Mouse (Mus musculus) 416B (cell line): ENCODE data around the gene Gpc6.

Source experiments
- DNase-seq: peaks from one replicate; pipeline ENCODE4 v3.0.0; 2011; ENCODE audit warnings: low read depth

The Gpc6 gene

DNA sequence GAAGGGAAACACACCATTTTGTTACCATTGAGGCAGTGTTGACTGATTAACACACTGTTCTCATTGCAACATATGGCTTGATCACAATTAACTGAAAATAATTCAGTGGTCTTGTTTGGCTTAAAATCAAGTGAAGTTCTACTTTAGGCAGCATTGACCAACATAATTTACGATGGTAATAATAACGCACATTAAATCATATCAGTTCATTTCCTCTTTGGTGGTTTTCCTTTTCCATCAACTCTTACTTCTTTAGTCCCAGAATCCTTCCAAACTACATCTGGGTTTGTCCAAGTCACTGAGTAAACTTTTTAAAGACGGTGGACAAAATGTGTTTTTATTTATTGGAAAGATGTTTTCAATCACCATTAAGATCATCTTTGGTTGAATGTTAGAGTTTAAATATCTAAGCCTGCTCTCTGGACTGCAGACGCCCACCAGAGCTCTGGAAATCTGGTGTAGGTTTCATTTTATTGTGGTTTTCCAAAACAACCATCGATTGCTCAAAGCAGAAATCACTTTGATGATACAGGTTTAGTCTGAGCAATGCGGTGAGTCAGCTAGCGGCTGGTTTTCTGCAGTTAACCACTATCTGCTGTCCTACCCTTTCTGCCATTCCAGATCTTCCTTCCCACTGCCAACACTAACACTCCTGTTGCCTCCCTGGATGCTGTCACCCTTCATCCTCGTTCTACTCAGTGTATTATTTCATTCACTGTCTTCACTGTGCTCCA, 314.7 kb downstream of the Gpc6 start:
- no peak for DNase-seq

DNA sequence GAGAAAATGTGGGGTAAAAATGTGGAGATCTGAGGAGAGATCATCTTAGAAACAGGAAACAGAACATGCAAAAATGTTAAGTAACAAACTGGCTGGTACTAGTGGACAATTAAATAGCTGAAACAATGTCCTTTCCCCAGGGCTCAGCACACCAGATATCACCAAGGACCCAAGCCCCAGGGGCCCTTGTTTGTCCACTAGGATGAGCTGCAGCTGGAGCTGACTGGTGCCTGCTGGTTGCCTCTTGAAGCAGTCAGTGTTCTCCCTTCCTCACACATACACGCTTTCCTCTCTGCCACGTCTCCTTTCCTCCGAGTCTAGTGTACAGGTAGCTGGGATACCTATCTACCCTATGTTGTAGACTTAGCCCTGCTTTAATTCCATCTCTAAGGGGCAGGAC, 320.5 kb downstream of the Gpc6 start:
- DNase-seq: no peak

DNA sequence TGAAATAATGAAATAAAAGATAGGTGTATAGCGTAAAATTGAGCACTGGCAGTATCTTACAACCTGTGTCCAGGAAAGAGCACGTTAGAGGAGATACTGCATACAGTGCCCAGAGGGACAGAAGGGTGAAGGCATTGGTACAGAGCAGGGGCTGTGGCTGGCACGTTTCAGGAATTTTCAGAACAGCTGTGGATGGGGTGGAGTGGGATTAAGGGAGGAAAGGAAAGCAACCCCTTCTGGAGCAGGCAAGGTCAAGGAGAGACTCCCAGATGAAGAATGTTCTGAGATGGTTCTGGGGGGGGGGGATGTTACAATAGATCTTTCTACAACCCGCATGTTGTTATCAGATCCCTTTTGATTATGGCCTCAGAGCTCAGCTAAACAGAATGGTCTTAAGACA, 331.1 kb downstream of the Gpc6 start:
- DNase-seq: no peak

DNA sequence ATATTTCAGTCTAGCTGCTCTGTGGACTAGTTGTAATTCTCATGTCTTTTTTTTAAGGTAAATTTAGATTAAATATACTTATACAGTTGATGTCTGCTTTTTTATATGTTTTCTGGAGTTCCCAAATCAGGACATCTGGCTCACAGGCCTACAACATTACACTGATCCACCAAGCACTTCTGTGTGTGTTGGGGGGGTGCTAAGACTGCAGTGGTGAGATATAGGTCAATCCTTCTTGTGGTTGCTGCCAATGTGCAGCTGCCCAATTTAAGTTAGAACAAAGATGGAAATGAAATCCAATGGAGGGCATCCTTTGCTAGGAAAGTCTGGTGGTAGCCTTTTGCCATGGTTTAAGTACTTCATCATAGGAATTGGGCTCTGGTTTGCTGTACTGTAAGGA, 340.5 kb downstream of the Gpc6 start:
- DNase-seq: no peak

DNA sequence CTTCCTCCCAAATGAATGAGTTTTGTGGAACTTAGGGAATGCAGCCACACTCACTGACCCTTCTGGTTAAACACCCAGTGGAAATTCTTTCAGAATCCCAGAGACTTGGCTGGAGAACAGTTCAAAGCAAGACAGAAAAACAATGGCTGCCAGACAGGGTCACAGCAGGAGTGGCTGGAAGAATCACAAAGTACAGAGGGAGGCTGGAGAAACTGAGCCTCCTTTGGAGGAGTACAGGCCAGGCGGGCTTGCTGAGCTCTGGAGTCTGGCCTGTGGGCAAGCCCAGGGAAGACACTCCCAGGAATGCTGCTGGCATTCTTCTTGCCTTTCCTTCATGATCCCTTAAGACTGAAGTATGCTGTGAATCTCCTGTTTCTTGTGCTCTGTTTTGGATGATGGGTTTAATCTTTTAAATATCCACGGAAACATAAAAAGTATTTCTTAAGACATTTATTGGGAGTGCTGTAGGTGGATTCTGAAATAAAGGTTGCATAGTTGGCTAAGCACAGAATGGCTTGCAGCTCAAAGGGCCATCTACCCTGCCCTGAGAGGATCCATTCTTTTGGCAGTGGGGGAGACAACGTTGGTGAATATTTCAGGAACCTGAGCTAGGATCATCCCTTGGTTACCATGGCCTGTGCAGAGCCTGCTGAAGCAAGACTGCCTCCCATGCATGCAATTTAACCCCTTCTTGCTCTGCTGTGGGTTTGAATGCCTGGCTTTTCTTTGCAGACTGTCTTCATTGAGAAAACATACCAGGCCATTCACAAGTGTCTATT, 342.9 kb downstream of the Gpc6 start:
- DNase-seq: no peak

DNA sequence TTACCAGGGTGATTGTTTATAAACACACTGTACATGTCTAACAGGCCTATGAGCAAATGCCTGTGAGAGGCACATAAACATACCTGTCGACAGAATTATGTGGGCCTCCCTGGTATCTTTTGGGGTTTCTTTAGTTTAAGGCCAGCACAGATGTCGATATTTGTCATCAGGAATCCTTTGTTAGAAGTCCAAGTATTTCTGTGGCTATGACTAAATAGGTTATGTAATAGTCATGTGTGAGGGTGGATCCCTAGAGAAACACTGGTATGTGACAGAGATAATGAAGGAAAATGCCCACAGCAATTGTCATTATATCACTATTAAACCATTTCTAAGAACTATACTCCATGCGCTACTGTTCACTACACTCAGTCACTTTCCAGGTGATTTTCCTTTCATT, 358.5 kb downstream of the Gpc6 start:
- DNase-seq: no peak

DNA sequence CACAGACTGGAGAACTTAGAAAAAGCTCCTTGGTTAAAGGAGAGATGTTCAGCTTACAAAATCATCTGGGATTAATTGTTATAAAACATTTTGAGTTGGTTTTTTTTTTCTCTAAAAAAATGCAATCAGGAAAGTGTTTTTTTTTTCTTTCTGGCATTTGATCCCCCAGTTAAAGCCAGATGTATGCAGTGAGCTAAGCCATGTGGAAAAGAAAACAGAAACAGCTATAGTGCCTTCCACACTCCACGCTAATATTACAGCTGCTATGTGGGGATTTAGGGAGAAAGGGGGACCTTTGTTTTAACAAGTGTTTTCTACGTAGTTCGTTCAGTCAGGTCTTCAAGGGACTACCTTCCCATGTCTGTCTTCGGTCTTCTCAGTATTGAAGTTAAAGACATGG, 368.6 kb downstream of the Gpc6 start:
- DNase-seq: no peak

DNA sequence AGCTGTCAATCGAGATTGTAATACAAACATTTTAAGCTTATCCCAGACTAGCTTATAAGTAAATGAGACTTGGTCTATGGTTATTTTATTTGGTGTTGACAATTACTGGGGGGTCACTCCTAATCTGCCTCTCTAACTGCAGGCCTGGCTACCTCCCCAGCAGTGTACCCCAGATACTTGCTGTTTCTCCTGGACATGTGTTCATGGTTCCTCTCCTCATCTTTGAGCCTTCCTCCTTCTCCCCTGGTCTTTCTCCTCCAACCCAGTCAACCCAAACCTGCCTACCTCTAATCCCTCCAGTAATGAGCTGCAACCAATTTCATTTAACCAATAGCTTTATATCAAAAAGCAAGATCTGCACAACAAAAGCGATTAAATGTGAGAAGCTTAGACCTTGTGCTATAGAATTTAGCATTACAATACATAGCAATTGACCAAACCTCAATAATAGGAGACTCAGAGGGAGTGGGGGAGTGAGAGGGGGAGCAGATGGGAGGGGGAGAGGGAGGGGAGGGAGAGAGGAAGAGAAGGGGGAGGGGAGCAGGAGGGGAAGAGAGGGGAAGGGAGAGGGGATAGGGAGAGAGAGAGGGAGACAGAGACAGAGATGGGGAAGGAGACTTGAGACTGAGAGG, 371.2 kb downstream of the Gpc6 start:
- no peak for DNase-seq

DNA sequence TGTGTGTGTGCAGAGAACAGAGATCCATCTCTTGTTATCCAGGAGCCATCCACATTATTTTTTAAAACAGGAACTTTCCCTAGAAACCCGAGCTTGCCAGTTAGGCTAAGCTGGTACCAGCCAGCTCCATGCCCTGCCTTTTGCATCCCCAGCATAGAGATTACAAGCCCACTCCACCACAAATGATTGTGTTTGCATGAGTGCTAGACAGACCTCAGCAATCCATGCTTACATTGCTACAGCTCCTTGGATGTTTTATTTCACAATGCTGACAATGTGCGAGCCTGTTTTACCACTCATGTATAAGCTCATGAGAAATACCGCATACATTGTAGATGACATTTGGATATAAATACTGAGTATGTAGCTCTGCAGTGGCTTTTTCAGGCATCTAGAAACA, 375.9 kb downstream of the Gpc6 start:
- DNase-seq: no peak

DNA sequence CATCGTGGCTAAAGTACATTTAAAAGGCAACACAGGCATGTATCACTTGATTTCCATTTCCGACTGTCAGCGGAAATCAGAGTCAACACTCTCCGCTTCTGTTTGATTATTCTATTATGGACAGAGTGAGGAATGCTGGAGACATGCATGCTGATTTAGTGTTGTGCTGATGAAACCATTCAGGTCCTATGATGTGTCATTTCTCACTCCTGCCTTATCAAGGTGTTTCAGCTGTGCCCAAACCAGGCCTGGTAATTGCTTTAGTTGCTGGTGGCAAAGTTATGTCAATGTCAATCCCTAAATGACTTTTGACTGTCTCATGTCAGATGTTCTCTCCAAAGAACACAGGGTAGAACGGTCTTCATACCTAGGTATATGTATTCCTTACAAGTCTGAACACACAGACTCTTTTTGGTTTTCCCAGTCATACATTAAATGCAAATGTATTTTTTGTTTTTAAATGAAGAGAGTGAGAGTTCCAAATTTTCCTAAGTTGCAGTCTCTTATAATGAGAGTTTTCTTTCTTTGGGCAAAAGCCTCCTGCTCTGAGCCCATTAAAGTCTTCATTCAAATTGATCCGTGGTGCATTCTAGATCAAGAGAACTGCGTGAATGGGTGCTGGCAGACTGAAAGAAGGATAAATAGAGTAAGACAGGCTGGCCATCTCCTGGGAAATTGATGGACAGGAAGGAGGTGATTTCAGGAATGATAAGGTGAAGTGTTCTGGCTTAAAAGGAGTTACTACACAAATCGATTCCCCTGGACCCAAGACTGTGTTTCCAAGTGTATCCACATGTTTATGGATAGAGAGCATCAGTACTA, 379.0 kb downstream of the Gpc6 start:
- no peak for DNase-seq

DNA sequence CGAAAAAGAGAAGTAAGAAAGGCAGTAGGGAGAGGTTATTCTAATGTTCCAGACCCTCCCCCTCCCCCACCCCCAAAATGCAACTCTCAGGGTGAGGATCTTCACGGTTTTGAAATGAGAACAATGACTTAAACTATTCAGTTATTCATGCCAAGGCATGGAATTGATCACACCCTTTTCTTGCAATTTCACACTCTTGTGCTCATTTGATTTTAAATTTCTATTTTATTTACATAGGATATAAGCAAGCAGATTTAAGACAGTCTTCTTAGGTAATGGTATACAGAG, 379.6 kb downstream of the Gpc6 start:
- DNase-seq: no peak

DNA sequence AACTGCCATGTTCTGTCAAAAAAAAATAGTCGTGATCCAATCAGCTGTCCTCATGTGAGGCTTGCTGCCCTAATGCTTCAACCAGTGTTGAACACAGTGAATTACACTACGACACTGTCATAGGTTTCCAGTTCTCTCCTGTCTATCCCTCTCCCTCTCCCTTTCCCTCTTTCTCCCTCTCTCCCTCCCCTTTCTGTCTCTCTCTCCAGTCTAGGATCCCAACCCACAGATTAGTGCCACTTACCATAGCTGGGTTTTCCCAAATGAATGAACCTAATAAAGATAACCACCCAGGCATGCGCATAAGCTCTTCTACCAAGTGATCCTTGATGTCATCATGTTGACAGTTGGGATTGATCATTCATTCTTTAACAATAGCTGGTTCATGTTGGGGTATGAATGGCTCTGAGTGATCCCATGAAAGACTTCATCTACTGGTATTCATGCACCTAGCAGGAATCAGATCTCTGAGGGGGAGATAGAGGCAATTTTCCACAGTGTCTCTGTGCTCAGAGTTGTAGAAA, 384.9 kb downstream of the Gpc6 start:
- no peak for DNase-seq

DNA sequence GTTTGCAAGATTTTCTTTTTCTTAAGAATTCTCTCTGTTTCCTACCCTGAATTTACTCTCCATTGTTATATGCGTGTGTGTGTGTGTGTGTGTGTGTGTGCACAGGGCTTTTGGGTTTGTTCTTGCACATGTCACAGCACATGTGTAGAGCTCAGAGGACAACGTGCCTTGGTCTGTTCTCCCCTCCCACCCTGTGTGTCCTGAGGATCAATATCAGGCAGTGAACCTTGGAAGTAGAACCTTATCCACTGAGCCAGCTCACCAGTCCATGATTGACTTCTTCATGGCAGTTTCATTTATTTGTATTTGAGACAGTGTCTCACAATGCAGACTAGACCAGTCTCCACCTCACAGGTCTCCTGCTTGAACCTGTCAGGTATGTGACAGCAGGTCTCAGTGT, 399.1 kb downstream of the Gpc6 start:
- DNase-seq: no peak

DNA sequence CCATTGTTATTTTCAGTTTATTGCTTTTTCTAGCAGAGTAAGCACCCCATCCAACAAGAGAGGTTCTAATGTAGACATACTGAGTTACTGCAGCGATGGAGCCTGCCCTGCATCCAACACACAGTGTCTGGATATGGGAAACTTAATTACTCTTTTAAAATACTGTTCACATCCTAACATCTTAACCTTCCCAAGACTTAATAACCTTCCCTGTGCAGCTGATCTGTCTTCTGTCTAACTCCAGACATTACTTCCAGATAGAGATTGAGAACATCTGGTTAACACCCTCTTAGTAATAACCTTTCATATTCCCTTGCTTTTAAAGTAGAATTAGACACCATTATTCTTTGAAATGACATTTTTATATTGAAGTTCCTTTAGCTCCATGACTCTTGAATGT, 407.1 kb downstream of the Gpc6 start:
- DNase-seq: no peak

DNA sequence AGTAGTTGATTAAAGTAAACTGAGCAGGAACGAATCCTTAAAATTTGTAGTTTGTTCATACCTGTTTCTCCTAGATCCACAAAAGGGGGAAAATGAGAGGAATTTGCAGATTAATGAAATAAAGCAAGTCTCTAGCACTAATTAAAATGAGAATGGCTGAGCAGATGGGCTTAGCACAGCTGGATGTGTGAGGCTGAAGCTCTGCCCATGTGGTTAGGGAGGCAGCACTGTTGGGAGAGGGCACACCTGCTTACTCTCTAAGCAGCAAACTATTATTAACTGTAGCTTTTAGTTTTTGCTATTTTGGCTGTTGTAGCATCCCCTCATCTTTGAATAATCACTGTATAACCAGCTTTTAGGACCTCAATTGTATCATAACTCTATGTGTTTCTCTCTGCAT, 412.2 kb downstream of the Gpc6 start:
- no peak for DNase-seq

DNA sequence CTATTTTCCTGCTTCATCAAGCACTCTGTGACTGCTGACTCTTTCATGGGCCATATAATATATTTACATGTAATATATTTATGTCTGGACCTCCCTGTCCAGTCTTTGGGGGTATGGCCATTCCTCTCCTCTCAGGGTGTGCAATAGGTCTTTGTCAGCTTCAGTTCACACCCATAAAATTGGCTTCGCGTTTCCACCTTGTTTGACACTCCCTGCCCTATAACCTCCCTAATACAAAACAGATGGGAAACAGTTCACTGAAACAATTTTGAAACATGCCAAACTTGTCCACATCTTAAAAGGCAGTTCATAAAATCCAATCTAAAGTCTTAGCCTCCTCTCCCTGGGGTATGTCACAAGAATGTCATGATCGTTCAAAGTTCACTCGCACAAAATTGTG, 415.4 kb downstream of the Gpc6 start:
- DNase-seq: no peak

DNA sequence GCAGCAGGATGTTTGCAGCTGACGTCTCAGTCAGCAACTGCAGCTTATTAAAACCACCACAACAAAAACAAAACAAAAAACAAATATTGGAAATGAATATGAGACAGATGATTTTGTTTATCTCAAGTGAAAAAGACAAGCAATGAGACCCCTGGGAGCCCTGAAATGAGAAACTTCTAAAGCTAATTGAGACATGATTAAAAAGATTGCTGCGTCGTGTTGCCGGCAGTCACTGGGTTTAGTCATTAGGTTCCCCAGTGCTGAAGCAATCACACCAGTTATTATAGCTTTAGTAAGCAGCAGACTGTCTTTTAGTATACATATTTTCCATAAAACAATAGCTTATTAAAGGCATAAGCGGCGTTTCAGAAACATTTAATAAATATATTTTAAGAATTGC, 419.4 kb downstream of the Gpc6 start:
- no peak for DNase-seq

DNA sequence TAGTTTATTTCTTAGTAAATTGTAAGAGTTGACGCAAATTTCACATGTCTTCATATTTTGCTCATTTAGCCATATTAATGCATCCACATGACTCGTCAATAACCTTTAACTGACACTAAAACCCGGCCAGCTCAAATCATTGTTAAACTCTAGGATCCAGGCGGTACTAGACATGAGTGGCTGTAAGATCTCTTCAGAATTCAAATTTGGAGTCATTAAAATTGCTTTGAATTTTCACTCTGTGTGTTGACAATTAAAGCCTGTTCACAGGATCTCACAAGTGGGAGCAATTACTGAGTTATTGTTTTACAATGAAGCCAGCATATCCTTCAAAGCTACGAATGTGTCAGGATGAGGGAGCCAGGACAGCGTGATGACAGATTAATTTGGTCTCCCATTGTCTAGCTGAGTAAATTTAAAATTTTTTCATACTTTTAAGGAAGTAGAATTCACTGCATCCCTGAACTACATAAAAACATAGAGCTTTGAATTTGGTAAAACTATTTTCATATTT, 421.3 kb downstream of the Gpc6 start:
- DNase-seq: no peak

DNA sequence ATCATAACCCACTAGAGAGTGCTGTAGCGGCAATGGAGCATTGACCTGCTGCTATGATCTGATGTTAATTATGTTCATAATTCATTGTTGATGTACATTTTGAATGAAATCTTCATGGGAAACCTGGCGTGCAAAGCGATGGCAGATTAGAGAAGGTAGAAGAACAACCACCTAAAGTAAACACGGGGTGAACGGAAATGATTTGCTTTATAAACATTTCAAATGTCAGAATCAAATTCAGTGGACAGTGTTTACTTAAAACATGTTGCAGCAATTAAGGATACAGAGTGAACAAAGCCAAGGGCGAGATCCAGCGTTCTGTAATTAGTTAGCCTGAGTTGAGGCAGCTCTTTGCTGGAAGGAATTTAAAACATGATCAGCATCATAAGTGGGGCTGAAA, 426.2 kb downstream of the Gpc6 start:
- DNase-seq: no peak

DNA sequence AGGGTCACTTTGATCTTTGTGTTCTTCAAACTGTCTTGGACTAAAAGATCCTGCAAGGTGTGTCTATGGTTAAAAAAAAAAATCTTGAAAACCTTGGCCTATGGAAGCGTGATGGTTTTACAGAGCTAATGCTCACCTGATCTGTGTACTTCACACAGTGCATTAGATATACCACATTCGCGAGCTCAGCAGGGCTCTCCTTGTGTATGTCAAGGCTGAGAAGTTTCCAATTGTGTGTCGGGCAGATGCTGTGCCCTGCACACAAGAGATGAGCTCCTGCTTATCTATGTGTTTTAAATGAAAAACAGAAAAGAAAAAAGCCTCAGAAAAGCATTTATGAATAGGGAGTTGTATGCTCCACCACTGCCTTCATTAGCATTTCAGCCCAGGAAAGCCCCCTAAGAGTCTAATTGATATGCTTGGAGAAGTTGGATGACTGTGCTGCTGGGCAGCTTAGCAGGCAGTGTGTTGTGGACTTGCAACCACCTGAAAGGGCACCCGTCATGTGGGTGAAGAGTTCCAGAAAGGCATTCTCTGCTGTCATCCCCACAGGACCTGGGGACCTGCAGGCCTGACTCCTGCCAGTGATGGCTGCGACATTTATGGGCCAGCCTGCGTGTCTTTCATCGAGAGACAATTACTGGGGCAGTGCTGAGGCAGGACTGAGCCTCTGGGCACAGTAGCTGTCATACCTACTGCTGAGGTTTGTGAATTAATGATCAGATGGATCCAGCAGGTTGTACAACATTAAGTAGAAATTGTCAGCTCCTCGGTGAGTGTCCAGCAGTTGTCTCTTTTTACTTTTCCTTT, 436.2 kb downstream of the Gpc6 start:
- no peak for DNase-seq

DNA sequence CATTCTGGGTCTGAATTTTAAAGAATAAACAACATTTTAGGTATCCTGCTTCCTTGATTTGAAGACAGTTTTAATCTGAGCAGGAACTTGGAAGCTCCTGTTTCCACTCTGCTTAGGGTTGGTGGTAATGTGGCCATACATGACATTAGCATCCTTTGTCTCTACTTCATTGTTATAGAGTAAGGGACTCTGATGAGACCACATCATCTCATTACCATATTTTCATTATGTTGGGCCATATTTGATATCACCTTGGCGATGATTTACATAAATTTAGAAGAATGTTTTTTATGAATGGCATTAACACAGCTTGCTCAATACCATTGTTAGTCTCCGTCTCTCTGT, 436.8 kb downstream of the Gpc6 start:
- DNase-seq: no peak
